Mouse (Mus musculus) megakaryocyte, adult 5-6 weeks (primary cell): ENCODE results near the gene Adcy6. TPM values are rescaled to one million over a fixed set of nuclear protein-coding genes. Genes with fewer than 3 reads are reported as not detected.
A peak's percentile ranks its signal among the peaks of the same experiment; 100 is the strongest.

Experiments used
- ATAC-seq: 2 replicates; pipeline ENCODE4 v1.8.0; 2016; ENCODE audit warnings: mild to moderate bottlenecking, inconsistent platforms; ENCODE audit not compliant: poor library complexity, severe bottlenecking
- total RNA-seq, 2 experiments: library from RNA; stranded (forward) in 1 of 2; stranded (reverse) in 1 of 2; fragments of 153-499, 151-499 nt in 1 of 2; fragments of 221-1000, 200-1000 nt in 1 of 2; gene quantifications; 2 replicates each; pipeline versions ENCODE4 v1.2.3 to v1.2.4; 2015 to 2017

Adcy6 gene
- total RNA-seq (2015): 0.31 and 0.71 TPM in 2 replicates
- total RNA-seq (2017): 0.99 and 1.1 TPM in 2 replicates

GRCm38 (mm10) chr15:98609331-98610130 is at the start of gene Adcy6:
Gene Adcy6 (minus strand): TSS chr15:98610076.
- peak; percentile 34; the same call in 1 of the 2 replicates for ATAC-seq

GRCm38 (mm10) chr15:98656982-98657751 is 47.3 kb upstream of the Adcy6 start:
- no peak for ATAC-seq

DNA sequence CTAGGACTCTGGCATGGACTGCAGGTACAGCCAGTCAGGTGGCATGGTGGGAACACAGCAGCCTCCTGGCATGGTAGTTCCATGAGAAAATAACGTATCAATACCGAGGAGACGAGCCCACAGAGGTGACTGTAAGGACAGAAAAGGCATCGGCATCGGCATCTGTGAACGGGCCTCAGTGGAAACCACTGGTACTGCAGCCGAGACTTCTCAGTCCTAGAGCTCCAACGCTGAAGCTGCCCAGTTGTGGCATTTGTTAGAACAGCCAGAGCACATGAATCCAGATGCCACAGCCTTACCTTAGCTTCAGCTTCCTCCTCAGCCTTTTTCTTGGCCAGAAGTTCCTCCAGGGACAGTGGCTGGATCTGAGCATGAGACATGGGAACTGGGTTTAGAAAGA is 42.3 kb upstream of the Adcy6 start:
- ATAC-seq: no peak

- no peak for ATAC-seq
These were observed 41.6 kb upstream of the Adcy6 start for GRCm38 (mm10) chr15:98651431-98651830.

- ATAC-seq: no peak
These were observed 38.2 kb upstream of the Adcy6 start for GRCm38 (mm10) chr15:98648071-98648470.

GRCm38 (mm10) chr15:98647308-98647707 is 37.4 kb upstream of the Adcy6 start:
- no peak for ATAC-seq

- no peak for ATAC-seq
These were observed 36.9 kb upstream of the Adcy6 start for GRCm38 (mm10) chr15:98646737-98647136.

- no peak for ATAC-seq
These were observed 35.5 kb upstream of the Adcy6 start for GRCm38 (mm10) chr15:98645057-98646026.

- no peak for ATAC-seq
These were observed 34.5 kb upstream of the Adcy6 start for GRCm38 (mm10) chr15:98644406-98644805.

DNA sequence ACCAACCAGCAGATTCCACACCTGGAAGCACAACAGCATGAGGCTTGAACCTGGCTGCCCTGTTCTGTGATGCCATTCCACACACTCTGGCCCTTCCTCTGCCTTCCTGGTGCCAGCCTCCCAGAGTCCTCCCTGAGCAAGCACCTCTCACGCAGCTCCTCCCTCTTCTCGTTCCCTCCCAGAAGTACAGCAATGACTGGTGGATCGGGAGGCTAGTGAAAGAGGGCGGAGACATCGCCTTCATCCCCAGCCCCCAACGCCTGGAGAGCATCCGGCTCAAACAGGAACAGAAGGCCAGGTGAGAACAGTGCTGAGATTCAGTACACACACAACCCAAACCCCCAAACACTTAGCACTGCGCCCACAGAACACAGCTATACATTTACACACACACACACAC is 30.3 kb upstream of the Adcy6 start:
- no peak for ATAC-seq

- ATAC-seq: no peak
These were observed 27.3 kb upstream of the Adcy6 start for GRCm38 (mm10) chr15:98637155-98637554.

- ATAC-seq: no peak
These were observed 26.6 kb upstream of the Adcy6 start for GRCm38 (mm10) chr15:98636517-98636916.

- ATAC-seq: no peak
These were observed 25.5 kb upstream of the Adcy6 start for GRCm38 (mm10) chr15:98635291-98635841.

DNA sequence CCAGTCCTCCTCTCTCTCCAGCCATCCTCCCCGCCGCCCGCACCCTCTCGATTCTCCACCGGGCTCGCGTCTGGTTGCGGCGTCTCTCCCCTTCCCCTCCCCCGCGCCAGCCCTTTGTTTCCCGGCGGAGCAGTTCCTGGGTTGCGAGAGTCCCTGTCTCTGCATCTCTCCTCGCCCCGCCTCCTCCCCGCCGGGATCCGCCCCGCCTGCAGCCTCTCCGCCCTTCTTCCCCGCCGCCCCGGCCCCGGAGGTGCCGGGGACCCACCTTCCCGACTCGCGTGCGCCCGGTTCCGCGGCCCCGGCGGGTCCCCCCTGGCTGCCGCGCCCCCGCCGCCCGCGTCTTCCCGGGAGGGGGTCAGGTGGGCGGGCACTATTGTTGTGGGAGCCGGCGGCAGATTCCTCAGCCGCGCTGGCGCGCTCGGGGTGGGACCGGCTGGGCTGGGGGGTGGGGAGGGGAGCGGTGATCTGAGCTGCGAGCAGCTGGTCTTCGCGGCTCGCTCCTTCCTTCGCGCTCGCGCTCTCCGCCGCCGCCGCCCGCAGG is 24.7 kb upstream of the Adcy6 start:
- peak; percentile 58 for ATAC-seq

GRCm38 (mm10) chr15:98633822-98634470 is 24.1 kb upstream of the Adcy6 start:
- 0 out of 2 replicates have a peak, but pooled peaks have one; percentile 25 for ATAC-seq

- ATAC-seq: no peak
These were observed 23.0 kb upstream of the Adcy6 start for GRCm38 (mm10) chr15:98632921-98633320.

- no peak for ATAC-seq
These were observed 22.4 kb upstream of the Adcy6 start for GRCm38 (mm10) chr15:98632107-98632744.

DNA sequence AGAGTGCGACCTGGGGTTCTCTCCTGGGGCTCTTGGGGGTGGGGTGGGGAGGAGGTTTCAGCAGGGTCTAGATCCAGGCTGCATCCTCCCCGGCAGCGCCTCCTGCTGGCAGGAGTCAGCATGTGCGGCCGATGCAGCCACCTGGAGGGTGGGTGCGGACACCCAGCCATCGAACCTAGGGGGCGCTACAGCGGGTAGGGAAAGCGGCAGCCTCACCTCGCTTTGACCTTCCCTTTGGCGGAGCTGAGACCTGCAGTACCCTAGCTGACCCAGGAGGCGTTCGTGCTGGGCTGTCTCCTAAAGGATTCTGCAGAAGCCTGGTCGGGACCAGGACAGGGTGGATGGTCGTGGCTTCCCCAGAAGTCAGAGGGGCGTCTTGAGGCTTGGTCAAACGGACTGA is 21.6 kb upstream of the Adcy6 start:
- peak; percentile 57 for ATAC-seq

DNA sequence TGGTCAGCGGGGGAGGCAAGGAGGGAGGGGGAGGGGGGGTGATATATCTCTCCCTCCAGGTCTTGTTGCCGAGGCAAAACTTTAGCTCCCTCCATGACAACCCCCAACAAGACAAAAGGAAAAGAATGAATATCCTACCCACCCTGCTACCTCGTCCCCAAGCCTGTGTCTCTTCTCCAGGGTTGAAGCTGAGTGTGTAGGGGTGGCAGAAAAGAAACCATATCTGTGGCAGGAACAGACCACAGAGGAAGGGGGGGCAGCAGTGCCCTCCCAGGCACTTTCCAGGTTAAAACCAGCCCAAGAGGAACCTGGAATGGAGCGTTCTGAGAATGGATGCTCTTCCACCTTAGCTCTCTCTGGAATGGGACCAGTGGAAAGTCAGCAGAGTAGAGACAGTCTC is 20.7 kb upstream of the Adcy6 start, which contains the start of gene Cacnb3:
Gene Cacnb3 (plus strand): TSS at position 301 of the 400 bp plus-strand sequence.
- no peak for ATAC-seq
